Mouse (Mus musculus) testis, adult 2 months (tissue): Measurements from ENCODE around the gene Bcdin3d.

Source experiments
- CTCF ChIP-seq: fragments of 200-500 bp; IDR thresholded peaks from 2 replicates; pipeline ENCODE4 v1.5.1; 2012; ENCODE audit warnings: low read depth, mild to moderate bottlenecking, inconsistent platforms, low read length, moderate library complexity; ENCODE audit not compliant: control insufficient read depth, insufficient read depth, insufficient replicate concordance
- POLR2A ChIP-seq: fragments of 200-500 bp; IDR thresholded peaks from 2 replicates; pipeline ENCODE4 v1.6.1; 2012; ENCODE audit warnings: low read depth, mild to moderate bottlenecking, inconsistent platforms, low read length, moderate library complexity; ENCODE audit not compliant: control insufficient read depth

DNA sequence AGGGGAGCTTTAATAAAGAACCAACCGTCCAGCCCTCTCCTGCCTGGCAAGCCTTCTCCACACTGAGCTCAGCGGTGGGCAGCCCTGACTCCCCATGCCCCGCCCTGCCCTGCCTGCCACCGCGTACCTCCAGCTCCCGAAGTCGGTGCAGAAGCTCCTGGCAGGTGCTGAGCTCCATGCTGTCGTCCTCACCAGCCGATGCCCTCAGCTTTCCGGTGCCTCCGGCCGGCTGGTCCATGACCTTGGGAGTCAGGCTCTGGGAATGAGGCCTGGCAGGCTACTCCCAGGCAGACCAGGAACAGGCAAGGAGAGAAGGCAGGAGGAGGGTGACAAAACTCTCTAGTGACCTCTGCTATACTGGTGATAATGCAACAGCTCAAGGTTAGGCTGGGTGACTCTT lies 40.6 kb downstream of the Bcdin3d start:
- TF ChIP-seq CTCF (no peak), POLR2A (no peak)
